Mouse (Mus musculus) lung, embryonic 15.5 days (tissue): Measurements from ENCODE around the gene Rab24. TPM values are rescaled to one million over a fixed set of nuclear protein-coding genes. Genes with fewer than 3 reads are reported as not detected.

Source experiments
- ATAC-seq: fragments of 200-750 bp; cut with Nextera tagmentation; 2 replicates; pipeline ENCODE4 v1.8.0; 2017; ENCODE audit warnings: moderate number of reproducible peaks, borderline replicate concordance; ENCODE audit not compliant: low FRiP score, low TSS enrichment; ENCODE audit errors: extremely low read depth
- H3K27ac ChIP-seq: fragments of 300-500 bp; sonication (generic); 2 replicates; pipeline ENCODE4 v1.5.1; 2015; ENCODE audit warnings: moderate library complexity, mild to moderate bottlenecking, inconsistent platforms
- H3K27me3 ChIP-seq: fragments of 300-500 bp; sonication (generic); 2 replicates; pipeline ENCODE4 v1.6.1; 2015; ENCODE audit warnings: inconsistent platforms
- H3K36me3 ChIP-seq: fragments of 300-500 bp; sonication (generic); 2 replicates; pipeline ENCODE4 v1.6.1; 2015; ENCODE audit warnings: inconsistent platforms
- H3K4me1 ChIP-seq: fragments of 300-500 bp; sonication (generic); 2 replicates; pipeline ENCODE4 v1.6.1; 2015; ENCODE audit warnings: inconsistent platforms
- H3K4me2 ChIP-seq: fragments of 300-500 bp; sonication (generic); 2 replicates; pipeline ENCODE4 v1.6.1; 2015; ENCODE audit warnings: inconsistent platforms, mild to moderate bottlenecking, moderate library complexity
- H3K4me3 ChIP-seq: fragments of 300-500 bp; sonication (generic); 2 replicates; pipeline ENCODE4 v1.5.1; 2015; ENCODE audit warnings: mild to moderate bottlenecking, inconsistent platforms
- H3K9ac ChIP-seq: fragments of 300-500 bp; sonication (generic); 2 replicates; pipeline ENCODE4 v1.6.1; 2015; ENCODE audit warnings: inconsistent platforms
- H3K9me3 ChIP-seq: fragments of 300-500 bp; sonication (generic); 2 replicates; pipeline ENCODE4 v1.6.1; 2016; ENCODE audit warnings: inconsistent platforms
- WGBS: fragments of 180-500 bp; shearing (Covaris S2); methylation state at CpG from one replicate; pipeline ENCODE4 v1.1.7; 2015; 5-methylcytosine and 5-hydroxymethylcytosine counted together
- polyA plus RNA-seq: library from polyadenylated mRNA; unstranded; fragments of >200 nt; fragmentation: Nextera tagmentation; extraction: Ambion mirVana; gene quantifications from 2 replicates; pipeline ENCODE4 v1.2.1, GENCODE M21; 2015

Gene Rab24
- polyA plus RNA-seq, 1 experiment from 2014 or later: 87.6 TPM

DNA sequence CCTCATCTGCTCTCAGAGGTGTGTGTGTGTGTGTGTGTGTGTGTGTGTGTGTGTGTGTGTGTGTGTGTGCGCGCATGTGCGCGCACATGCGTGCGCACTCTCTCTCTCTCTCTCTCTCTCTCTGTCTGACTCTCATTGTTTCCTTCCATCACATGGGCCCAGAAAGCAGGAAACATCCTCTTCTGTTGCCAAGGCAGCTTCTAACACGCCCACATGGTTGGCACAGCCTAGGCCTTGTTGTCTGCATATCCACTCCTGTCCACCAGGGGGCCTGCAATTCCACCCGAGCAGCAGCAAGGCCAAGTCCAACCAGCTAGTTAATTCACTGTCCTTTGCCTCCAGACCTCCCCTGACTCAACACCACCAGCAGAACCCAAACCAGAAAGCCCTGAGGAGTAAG lies 5.9 kb upstream of the Rab24 start:
- Histone ChIP-seq H3K27ac (0 out of 2 replicates have a peak overlapping the region, but pooled peaks have one; percentile 29), H3K9me3 (no peaks in the 10 kb centered on the region), H3K27me3 (no peaks in the 10 kb centered on the region), H3K4me1 (peaks cover 53% of the 10 kb centered on the region), H3K9ac (no peak overlapping the region), H3K36me3 (peaks cover 31% of the 10 kb centered on the region), H3K4me3 (peak overlapping the region; percentile 78), H3K4me2 (peak overlapping the region; percentile 91)
- 47% methylated on average over 8 of the region's 8 CpGs for WGBS
- no peak for ATAC-seq

GRCm38 (mm10) chr13:55327169-55327568 lies 5.4 kb upstream of the Rab24 start:
- Histone ChIP-seq H3K9me3 (no peaks in the 10 kb centered on the region), H3K27me3 (no peaks in the 10 kb centered on the region), H3K36me3 (peaks cover 31% of the 10 kb centered on the region), H3K27ac (0 out of 2 replicates have a peak overlapping the region, but pooled peaks have one; percentile 29), H3K9ac (no peak overlapping the region), H3K4me1 (peaks cover 55% of the 10 kb centered on the region), H3K4me2 (peak overlapping the region; percentile 91; the same call in 1 of the 2 replicates), H3K4me3 (no peak overlapping the region)
- WGBS: 44% methylated on average over 4 of the region's 4 CpGs
- ATAC-seq: no peak

- ATAC-seq: no peak
- Histone ChIP-seq H3K9ac (no peak overlapping the region), H3K4me3 (no peak overlapping the region), H3K27ac (no peak overlapping the region), H3K4me2 (no peak overlapping the region), H3K36me3 (peaks cover 31% of the 10 kb centered on the region), H3K9me3 (no peaks in the 10 kb centered on the region), H3K27me3 (no peaks in the 10 kb centered on the region), H3K4me1 (peaks cover 56% of the 10 kb centered on the region)
- WGBS: 67% methylated on average over 11 of the region's 11 CpGs
These were observed 3.9 kb upstream of the Rab24 start for GRCm38 (mm10) chr13:55325596-55325995.

- Histone ChIP-seq H3K36me3 (peaks cover 54% of the 10 kb centered on the region), H3K9me3 (no peaks in the 10 kb centered on the region), H3K27me3 (no peaks in the 10 kb centered on the region), H3K4me2 (peak overlapping the region; percentile 96), H3K27ac (peak overlapping the region; percentile 91), H3K9ac (peak overlapping the region; percentile 98), H3K4me1 (peaks cover 39% of the 10 kb centered on the region), H3K4me3 (peak overlapping the region; percentile 95)
- ATAC-seq: no peak; the same call in 1 of the 2 replicates
- under 1% methylated on average over 31 of the region's 31 CpGs for WGBS
These were observed 532 bp upstream of the Rab24 start for GRCm38 (mm10) chr13:55322130-55322825.

DNA sequence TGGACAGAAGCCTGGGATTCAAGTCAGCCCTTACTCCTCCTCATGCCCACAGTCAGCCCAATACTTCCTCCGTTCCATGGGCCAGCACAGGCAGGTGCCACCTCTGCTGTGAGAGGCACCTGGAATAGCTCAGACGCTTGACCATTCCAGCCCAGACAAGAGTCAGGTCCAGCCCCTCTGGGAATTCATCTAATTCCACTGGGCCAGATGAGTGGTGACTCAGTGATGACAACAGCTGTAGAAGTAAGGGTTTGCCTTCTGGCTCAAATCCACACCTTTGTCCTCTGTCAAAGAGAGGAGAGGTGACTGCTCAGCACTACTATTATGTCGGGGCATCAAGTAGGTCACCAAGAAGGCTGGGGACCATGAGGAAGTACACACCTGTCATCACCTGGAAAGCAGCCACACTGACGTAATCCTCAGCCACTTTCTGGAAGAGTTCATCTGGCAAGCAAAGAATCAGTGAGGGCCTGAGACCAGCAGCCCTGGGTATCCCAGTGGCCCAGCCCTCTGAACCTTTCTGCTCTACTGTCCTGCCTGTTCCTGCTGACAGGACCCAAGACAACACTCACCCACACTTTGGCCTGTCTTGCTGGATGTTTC lies 1.7 kb downstream of the Rab24 start, which contains the start of gene Prelid1:
Gene Prelid1, plus strand, starts transcription at position 570 of the 603 bp plus-strand sequence.
- 78% methylated on average over 4 of the region's 4 CpGs for WGBS
- Histone ChIP-seq H3K4me1 (peaks cover 32% of the 10 kb centered on the region), H3K4me3 (peak within 1 kb of the TSS; percentile 95), H3K36me3 (peaks cover 59% of the 10 kb centered on the region), H3K9ac (peak within 1 kb of the TSS; percentile 98), H3K27ac (no peak within 1 kb of the TSS), H3K9me3 (no peaks in the 10 kb centered on the region), H3K27me3 (no peaks in the 10 kb centered on the region), H3K4me2 (peak within 1 kb of the TSS; percentile 96)
- ATAC-seq: no peak

- WGBS: 82% methylated on average over 3 of the region's 3 CpGs
These were observed 3.4 kb downstream of the Rab24 start for GRCm38 (mm10) chr13:55318351-55318750.

GRCm38 (mm10) chr13:55314891-55315412 lies 6.8 kb downstream of the Rab24 start:
- no peak overlapping the region for H3K27ac ChIP-seq
- H3K4me2 ChIP-seq: no peak overlapping the region
- H3K9ac ChIP-seq: no peak overlapping the region
- H3K4me3 ChIP-seq: no peak overlapping the region
- H3K9me3 ChIP-seq: no peaks in the 10 kb centered on the region
- no peak for ATAC-seq
- H3K4me1 ChIP-seq: 0 out of 2 replicates have a peak, but pooled peaks cover 4% of the 10 kb centered on the region
- H3K27me3 ChIP-seq: no peaks in the 10 kb centered on the region
- WGBS: 78% methylated on average over 2 of the region's 2 CpGs
- H3K36me3 ChIP-seq: peaks cover 91% of the 10 kb centered on the region

More at GRCm38 (mm10) chr13:55318351-55318750, 3.4 kb downstream of the Rab24 start:
- peaks cover 26% of the 10 kb centered on the region for H3K4me1 ChIP-seq
- no peaks in the 10 kb centered on the region for H3K9me3 ChIP-seq
- peaks cover 62% of the 10 kb centered on the region for H3K36me3 ChIP-seq
- H3K27me3 ChIP-seq: no peaks in the 10 kb centered on the region
- no peak overlapping the region for H3K27ac ChIP-seq
- no peak for ATAC-seq
- H3K4me2 ChIP-seq: no peak overlapping the region
- H3K9ac ChIP-seq: no peak overlapping the region
- no peak overlapping the region for H3K4me3 ChIP-seq

DNA sequence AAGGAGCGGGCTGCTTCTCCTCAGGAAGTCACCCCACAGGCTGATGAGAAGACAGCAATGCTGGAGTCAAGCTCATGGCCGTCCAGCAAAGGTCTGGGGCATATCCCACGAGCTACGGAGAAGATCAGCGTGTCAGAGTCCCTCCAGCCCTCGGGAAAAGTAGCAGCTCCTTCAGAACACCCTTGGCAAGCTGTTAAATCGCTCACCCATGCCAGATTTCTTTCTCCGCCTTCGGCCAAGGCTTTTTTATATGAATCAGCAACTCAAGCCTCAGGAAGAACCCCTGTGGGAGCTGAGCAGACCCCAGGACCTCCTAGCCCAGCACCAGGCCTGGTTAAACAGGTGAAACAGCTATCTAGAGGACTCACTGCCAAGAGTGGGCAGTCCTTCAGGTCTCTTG lies 8.7 kb downstream of the Rab24 start:
- no peak overlapping the region for H3K9ac ChIP-seq
- H3K9me3 ChIP-seq: no peaks in the 10 kb centered on the region
- no peaks in the 10 kb centered on the region for H3K27me3 ChIP-seq
- H3K36me3 ChIP-seq: peaks cover 90% of the 10 kb centered on the region
- WGBS: 86% methylated on average over 9 of the region's 9 CpGs
- H3K4me1 ChIP-seq: no peaks in the 10 kb centered on the region
- ATAC-seq: no peak
- no peak overlapping the region for H3K4me2 ChIP-seq
- no peak overlapping the region for H3K27ac ChIP-seq
- no peak overlapping the region for H3K4me3 ChIP-seq

- ATAC-seq: no peak
- Histone ChIP-seq H3K27ac (no peak overlapping the region), H3K9me3 (no peaks in the 10 kb centered on the region), H3K9ac (no peak overlapping the region), H3K36me3 (peaks cover 91% of the 10 kb centered on the region), H3K4me3 (no peak overlapping the region), H3K27me3 (no peaks in the 10 kb centered on the region), H3K4me2 (no peak overlapping the region), H3K4me1 (no peaks in the 10 kb centered on the region)
- WGBS: 77% methylated on average over 8 of the region's 8 CpGs
These were observed 9.6 kb downstream of the Rab24 start for GRCm38 (mm10) chr13:55312028-55312630.

- ATAC-seq: no peak
- peaks cover 84% of the 10 kb centered on the region for H3K36me3 ChIP-seq
- no peak overlapping the region for H3K9ac ChIP-seq
- no peak overlapping the region for H3K4me2 ChIP-seq
- WGBS: 85% methylated on average over 5 of the region's 5 CpGs
- no peak overlapping the region for H3K4me3 ChIP-seq
- H3K4me1 ChIP-seq: no peaks in the 10 kb centered on the region
- no peaks in the 10 kb centered on the region for H3K9me3 ChIP-seq
- H3K27ac ChIP-seq: no peak overlapping the region
- no peaks in the 10 kb centered on the region for H3K27me3 ChIP-seq
These were observed 20.8 kb downstream of the Rab24 start for GRCm38 (mm10) chr13:55300913-55301312.

- Histone ChIP-seq H3K4me2 (no peak overlapping the region), H3K4me3 (no peak overlapping the region), H3K27me3 (no peaks in the 10 kb centered on the region), H3K27ac (no peak overlapping the region), H3K9ac (no peak overlapping the region), H3K9me3 (no peaks in the 10 kb centered on the region), H3K36me3 (peaks cover 82% of the 10 kb centered on the region), H3K4me1 (no peaks in the 10 kb centered on the region)
- ATAC-seq: no peak
- 90% methylated on average over 1 of the region's 1 CpGs for WGBS
These were observed 25.0 kb downstream of the Rab24 start for GRCm38 (mm10) chr13:55296760-55297159.

GRCm38 (mm10) chr13:55288854-55289253 lies 32.9 kb downstream of the Rab24 start:
- 72% methylated on average over 3 of the region's 3 CpGs for WGBS
- H3K4me3 ChIP-seq: no peak overlapping the region

More at GRCm38 (mm10) chr13:55288854-55289253, 32.9 kb downstream of the Rab24 start:
- Histone ChIP-seq H3K27ac (no peak overlapping the region), H3K27me3 (no peaks in the 10 kb centered on the region), H3K9ac (no peak overlapping the region), H3K36me3 (peaks cover 80% of the 10 kb centered on the region), H3K4me1 (no peaks in the 10 kb centered on the region), H3K9me3 (no peaks in the 10 kb centered on the region), H3K4me2 (no peak overlapping the region)
- ATAC-seq: no peak
